Mouse (Mus musculus) lung, postnatal 0 days (tissue): ENCODE data around the gene Vmp1. TPM values are rescaled to one million over a fixed set of nuclear protein-coding genes. Genes with fewer than 3 reads are reported as not detected.

Source experiments
- ATAC-seq: fragments of 200-750 bp; cut with Nextera tagmentation; 2 replicates; pipeline ENCODE4 v1.8.0; 2017; ENCODE audit warnings: moderate library complexity
- DNase-seq: peaks from one replicate; pipeline ENCODE4 v3.0.0-alpha.2; 2016; ENCODE audit warnings: low spot score
- H3K27ac ChIP-seq: fragments of 300-500 bp; sonication (generic); 2 replicates; pipeline ENCODE4 v1.5.1; 2014; ENCODE audit warnings: antibody characterized with exemption, mild to moderate bottlenecking, low read length, mixed read lengths
- H3K27me3 ChIP-seq: fragments of 300-500 bp; sonication (generic); replicated peaks from 2 replicates; pipeline ENCODE4 v1.6.1; 2014; ENCODE audit warnings: low read length, mixed read lengths; ENCODE audit not compliant: insufficient read depth
- H3K36me3 ChIP-seq: fragments of 300-500 bp; sonication (generic); 2 replicates; pipeline ENCODE4 v1.6.1; 2014; ENCODE audit warnings: low read length, mixed read lengths; ENCODE audit not compliant: insufficient read depth
- H3K4me1 ChIP-seq: fragments of 300-500 bp; sonication (generic); 2 replicates; pipeline ENCODE4 v1.6.1; 2014; ENCODE audit warnings: antibody characterized with exemption, low read depth, low read length, mixed read lengths; ENCODE audit not compliant: insufficient read depth
- H3K4me2 ChIP-seq: fragments of 300-500 bp; sonication (generic); replicated peaks from 2 replicates; pipeline ENCODE4 v1.6.1; 2014; ENCODE audit warnings: low read depth, mild to moderate bottlenecking, low read length, moderate library complexity, mixed read lengths
- H3K4me3 ChIP-seq: fragments of 300-500 bp; sonication (generic); 2 replicates; pipeline ENCODE4 v1.5.1; 2014; ENCODE audit warnings: low read depth, low read length
- H3K9ac ChIP-seq: fragments of 300-500 bp; sonication (generic); replicated peaks from 2 replicates; pipeline ENCODE4 v1.6.1; 2014; ENCODE audit warnings: low read depth, mild to moderate bottlenecking
- H3K9me3 ChIP-seq: fragments of 300-500 bp; sonication (generic); 2 replicates; pipeline ENCODE4 v1.6.1; 2016; ENCODE audit warnings: low read length, mixed read lengths
- CTCF ChIP-seq: IDR thresholded peaks from 2 replicates; pipeline ENCODE4 v1.5.1; 2016; ENCODE audit warnings: antibody characterized with exemption, mild to moderate bottlenecking
- EP300 ChIP-seq: IDR thresholded peaks from 2 replicates; pipeline ENCODE4 v1.6.1; 2016; ENCODE audit warnings: antibody characterized with exemption, mild to moderate bottlenecking, control low read depth
- WGBS: fragments of 180-500 bp; shearing (Covaris S2); extraction: QIAGEN DNeasy Blood & Tissue Kit; methylation state at CpG from one replicate; pipeline ENCODE4 v1.1.7; 2014; 5-methylcytosine and 5-hydroxymethylcytosine counted together
- polyA plus RNA-seq: library from polyadenylated mRNA; unstranded; fragments of >200 nt; fragmentation: Nextera tagmentation; extraction: Ambion mirVana; gene quantifications from 2 replicates; pipeline ENCODE4 v1.2.1, GENCODE M21; 2015

The Vmp1 gene
- polyA plus RNA-seq, 1 experiment from 2014 or later: 181 TPM

DNA sequence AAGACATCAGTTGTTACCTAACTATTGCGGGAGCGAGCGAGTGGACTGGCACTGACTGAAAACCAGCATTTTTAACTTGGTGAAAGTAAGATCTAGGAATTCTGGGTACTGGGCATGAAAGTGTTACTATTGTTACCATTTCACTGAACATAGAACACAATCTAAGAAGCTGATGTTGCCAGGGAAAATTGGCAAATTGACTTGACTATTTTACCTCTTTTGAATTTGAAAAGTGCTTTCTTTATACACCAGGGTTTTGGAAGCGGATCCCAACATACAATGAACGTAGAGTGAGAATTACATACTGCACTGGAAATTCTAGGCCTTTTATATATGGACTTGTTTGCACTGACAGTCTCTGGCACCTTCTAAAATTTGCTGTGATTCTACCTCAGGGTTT is 90.2 kb downstream of the Vmp1 start:
- peak overlapping the region; percentile 82 for H3K27ac ChIP-seq
- no peak for ATAC-seq
- no peaks in the 10 kb centered on the region for H3K9me3 ChIP-seq
- no peak for DNase-seq
- peaks cover 17% of the 10 kb centered on the region; the same call in 1 of the 2 replicates for H3K4me1 ChIP-seq
- H3K9ac ChIP-seq: no peak overlapping the region
- H3K4me2 ChIP-seq: no peak overlapping the region
- TF ChIP-seq EP300 (no peak), CTCF (no peak)
- no peaks in the 10 kb centered on the region for H3K36me3 ChIP-seq
- H3K27me3 ChIP-seq: no peaks in the 10 kb centered on the region
- H3K4me3 ChIP-seq: no peak overlapping the region
- WGBS: 74% methylated on average over 5 of the region's 5 CpGs

DNA sequence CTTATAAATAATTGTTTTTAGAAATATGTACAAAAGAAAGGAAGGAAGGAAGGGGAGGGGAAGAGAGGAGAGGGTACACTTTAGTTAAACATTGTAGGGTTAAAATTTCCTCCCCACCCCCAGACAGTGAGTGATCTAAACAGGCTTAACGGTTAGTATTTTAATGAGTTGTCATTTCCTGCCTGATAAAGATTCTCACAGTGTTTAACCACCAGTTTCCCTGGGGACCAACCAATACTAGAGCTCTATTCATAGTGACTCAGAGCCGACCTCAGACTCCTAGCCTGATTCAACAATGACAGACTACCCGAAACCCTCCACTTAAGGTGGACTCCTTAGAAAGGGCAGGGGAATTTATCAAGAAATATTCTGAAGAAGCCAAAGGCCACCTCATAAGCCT is 90.6 kb downstream of the Vmp1 start:
- 6% methylated on average over 3 of the region's 3 CpGs for WGBS
- H3K4me2 ChIP-seq: no peak overlapping the region
- DNase-seq (peak; percentile 78), ATAC-seq (peak; percentile 60)
- H3K9me3 ChIP-seq: no peaks in the 10 kb centered on the region
- H3K27ac ChIP-seq: peak overlapping the region; percentile 82
- H3K36me3 ChIP-seq: no peaks in the 10 kb centered on the region
- H3K4me1 ChIP-seq: peaks cover 20% of the 10 kb centered on the region; the same call in 1 of the 2 replicates
- no peak overlapping the region for H3K9ac ChIP-seq
- no peak overlapping the region for H3K4me3 ChIP-seq
- no peaks in the 10 kb centered on the region for H3K27me3 ChIP-seq
- TF ChIP-seq CTCF (no peak), EP300 (peak; percentile 63; the same call in 1 of the 2 replicates)

DNA sequence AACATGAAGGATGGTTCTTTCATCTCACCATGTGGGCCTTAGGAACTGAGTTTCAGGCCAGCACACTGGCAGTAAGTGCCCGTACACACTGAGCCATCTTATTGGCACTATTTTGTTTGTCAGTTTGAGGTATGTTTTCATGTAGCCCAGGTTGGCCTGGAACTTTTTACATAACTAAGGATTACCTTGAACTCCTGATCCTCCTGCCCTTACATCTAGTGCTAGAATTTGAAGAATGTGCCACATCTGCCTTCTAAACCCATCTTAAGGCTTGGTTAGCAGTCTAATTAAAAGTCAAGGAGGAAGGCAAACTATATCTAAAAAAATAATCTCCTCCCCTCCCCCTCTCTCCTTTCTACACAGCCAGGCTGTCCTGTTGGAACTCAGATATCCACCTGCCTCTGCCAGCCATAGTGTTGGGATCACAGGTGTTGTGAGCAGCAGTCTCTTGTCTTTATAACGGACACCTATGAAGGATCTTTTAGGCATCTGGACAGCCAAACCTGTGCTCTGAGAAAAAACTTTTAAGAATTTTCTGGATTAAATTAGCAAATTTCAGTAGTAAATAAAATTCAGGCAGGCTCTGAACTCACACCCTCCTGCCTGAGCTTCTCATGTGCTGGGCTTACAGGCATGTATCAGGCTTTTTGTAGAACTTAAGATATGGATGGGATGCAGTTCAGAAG is 91.6 kb downstream of the Vmp1 start:
- TF ChIP-seq EP300: no peak
- TF ChIP-seq CTCF: no peak
- H3K36me3 ChIP-seq: no peaks in the 10 kb centered on the region
- H3K27ac ChIP-seq: peak overlapping the region; percentile 82
- 74% methylated on average over 2 of the region's 2 CpGs for WGBS
- no peak overlapping the region for H3K9ac ChIP-seq
- peaks cover 21% of the 10 kb centered on the region; the same call in 1 of the 2 replicates for H3K4me1 ChIP-seq
- H3K4me2 ChIP-seq: no peak overlapping the region
- ATAC-seq (no peak), DNase-seq (no peak)
- no peaks in the 10 kb centered on the region for H3K9me3 ChIP-seq
- no peak overlapping the region for H3K4me3 ChIP-seq
- H3K27me3 ChIP-seq: no peaks in the 10 kb centered on the region

DNA sequence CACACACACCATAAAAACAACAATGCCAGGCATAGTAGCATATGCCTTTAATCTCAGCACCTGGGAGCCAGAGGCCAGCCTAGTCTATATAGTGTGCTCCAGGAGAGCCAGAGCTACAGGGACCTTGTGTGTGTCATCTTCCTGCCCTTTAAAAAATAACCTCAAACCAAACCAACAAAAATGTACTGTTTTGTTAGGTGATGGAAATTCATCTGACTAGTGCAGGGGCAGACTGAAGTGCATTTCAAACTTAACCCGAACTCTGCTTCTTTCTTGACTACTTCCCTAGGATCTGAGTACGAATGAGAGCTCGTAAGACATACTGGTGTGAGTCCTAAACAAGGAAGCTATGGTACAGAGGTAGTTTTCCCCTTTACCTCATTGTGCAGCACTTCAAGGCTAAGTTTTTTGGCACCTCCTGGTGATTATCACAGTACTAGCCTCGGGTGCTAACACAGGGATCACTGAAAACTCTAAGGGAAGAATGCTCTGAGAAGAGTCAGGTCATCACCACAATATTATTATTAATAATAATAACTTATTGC is 92.3 kb downstream of the Vmp1 start:
- WGBS: 58% methylated on average over 4 of the region's 4 CpGs
- ATAC-seq (no peak), DNase-seq (no peak)
- Histone ChIP-seq H3K9me3 (no peaks in the 10 kb centered on the region), H3K4me1 (peaks cover 21% of the 10 kb centered on the region; the same call in 1 of the 2 replicates), H3K4me3 (no peak overlapping the region), H3K36me3 (no peaks in the 10 kb centered on the region), H3K27ac (0 out of 2 replicates have a peak overlapping the region, but pooled peaks have one; percentile 82), H3K4me2 (no peak overlapping the region), H3K27me3 (no peaks in the 10 kb centered on the region), H3K9ac (no peak overlapping the region)
- TF ChIP-seq CTCF: no peak
- no peak for TF ChIP-seq EP300

DNA sequence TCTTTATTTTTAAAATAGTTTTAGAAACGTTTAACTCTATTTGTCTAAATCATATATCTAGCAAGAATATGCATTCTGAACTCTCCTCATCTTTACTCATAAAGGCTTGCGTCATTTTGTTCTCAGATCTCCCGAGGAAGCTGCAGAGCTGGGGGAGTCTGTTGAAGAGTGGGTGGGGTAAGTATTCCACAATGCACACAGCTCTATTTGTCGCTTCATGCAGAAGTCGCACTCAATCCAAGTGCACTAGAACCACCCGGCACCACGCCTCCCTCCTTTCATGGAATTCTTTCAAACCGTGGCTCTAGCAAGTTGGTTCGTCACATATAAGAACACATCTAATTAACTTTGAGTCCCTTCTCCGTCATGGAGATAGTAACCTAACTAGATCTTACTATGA is 93.1 kb downstream of the Vmp1 start:
- no peak for ATAC-seq
- H3K9me3 ChIP-seq: no peaks in the 10 kb centered on the region
- H3K27me3 ChIP-seq: no peaks in the 10 kb centered on the region
- H3K4me1 ChIP-seq: peaks cover 21% of the 10 kb centered on the region; the same call in 1 of the 2 replicates
- DNase-seq: peak; percentile 75
- 0 out of 2 replicates have a peak overlapping the region, but pooled peaks have one; percentile 0 for H3K27ac ChIP-seq
- no peak overlapping the region for H3K4me3 ChIP-seq
- H3K36me3 ChIP-seq: no peaks in the 10 kb centered on the region
- TF ChIP-seq EP300: no peak; the same call in 1 of the 2 replicates
- no peak for TF ChIP-seq CTCF
- WGBS: 57% methylated on average over 10 of the region's 10 CpGs
- H3K4me2 ChIP-seq: no peak overlapping the region
- no peak overlapping the region for H3K9ac ChIP-seq

DNA sequence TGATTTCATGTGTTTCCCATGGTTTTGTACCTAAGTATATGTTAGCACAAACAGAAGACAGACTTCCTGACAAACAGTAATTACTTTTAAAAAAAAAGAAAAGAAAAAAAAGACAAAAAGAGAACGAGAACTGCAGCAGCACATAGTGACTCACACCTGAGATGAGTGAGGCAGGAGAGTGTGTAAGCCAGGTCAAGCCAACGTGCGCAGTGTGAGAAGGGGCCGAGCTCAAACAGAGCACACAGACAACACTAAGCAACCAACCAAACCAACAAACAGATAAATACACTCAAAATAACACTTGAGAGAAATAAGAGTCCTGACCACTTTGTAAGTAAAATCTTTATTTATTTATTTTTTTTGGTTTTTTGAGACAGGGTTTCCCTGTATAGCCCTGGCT is 93.6 kb downstream of the Vmp1 start:
- no peaks in the 10 kb centered on the region for H3K36me3 ChIP-seq
- 70% methylated on average over 4 of the region's 4 CpGs for WGBS
- H3K27ac ChIP-seq: no peak overlapping the region
- ATAC-seq: no peak
- H3K27me3 ChIP-seq: no peaks in the 10 kb centered on the region
- no peaks in the 10 kb centered on the region for H3K9me3 ChIP-seq
- DNase-seq: peak; percentile 35
- peaks cover 21% of the 10 kb centered on the region; the same call in 1 of the 2 replicates for H3K4me1 ChIP-seq
- no peak for TF ChIP-seq CTCF
- TF ChIP-seq EP300: no peak
- no peak overlapping the region for H3K4me2 ChIP-seq
- H3K4me3 ChIP-seq: no peak overlapping the region
- no peak overlapping the region for H3K9ac ChIP-seq
